Mouse (Mus musculus) heart, postnatal 14 days (tissue): ENCODE results near the gene P4ha1. TPM values are rescaled to one million over a fixed set of nuclear protein-coding genes. Genes with fewer than 3 reads are reported as not detected.
A peak's percentile ranks its signal among the peaks of the same experiment; 100 is the strongest.
"Not testable (repeated sequence)": the region's sequence is repeated elsewhere in the genome, so short reads cannot be mapped to it uniquely, and the experiment has no call there.

Experiments used
- DNase-seq, 2 experiments: peaks; one replicate each; pipeline ENCODE4 v3.0.0; 2021 to 2022
- intact Hi-C: fragments of 180-260 bp; cut with DNase I; formaldehyde crosslinking; loops from one replicate; pipeline ENCODE4 v1.15.1; 2025
- long read RNA-seq, 2 experiments: library from polyadenylated mRNA; stranded (forward); transcript quantifications; one replicate each; pipeline ENCODE4 v2.0.0; 2021
- total RNA-seq, 2 experiments: library from RNA; stranded (reverse); gene quantifications; 2 replicates each; pipeline ENCODE4 v1.2.3; 2021

Gene P4ha1
- total RNA-seq = 10 to 100 TPM; 24.5 to 34.7 TPM
- long read RNA-seq, experiment 1, full-length matches to known transcripts = 37 of 45 reads
- long read RNA-seq, experiment 1, partial matches to known transcripts = 5 of 45 reads
- long read RNA-seq, experiment 1, other reads (novel, unspliced or antisense) = 3 of 45 reads
- long read RNA-seq, experiment 2, full-length matches to known transcripts = 25 of 29 reads
- long read RNA-seq, experiment 2, partial matches to known transcripts = 1 of 29 reads
- long read RNA-seq, experiment 2, other reads (novel, unspliced or antisense) = 3 of 29 reads

- DNase-seq = peak; percentile 99 to 100
- intact Hi-C loops = no loop called here
These were observed at the start of gene P4ha1 for GRCm38 (mm10) chr10:59323100-59323487. Gene P4ha1 (plus strand): TSS chr10:59323296.

GRCm38 (mm10) chr10:59275745-59276144, 47.4 kb upstream of the P4ha1 start:
- intact Hi-C loops = loop anchor here (5.0 kb wide), 1 partner anchor 53 kb away; the partner anchor contains the start of genes Sept10 and Sowahc
- no peak for DNase-seq

GRCm38 (mm10) chr10:59277116-59277515, 46.0 kb upstream of the P4ha1 start:
- intact Hi-C loops = loop anchor here (5.0 kb wide), 1 partner anchor 55 kb away; the partner anchor contains the start of genes Sept10 and Sowahc
- no peak for DNase-seq

- DNase-seq = no peak
- intact Hi-C loops = loop anchor here (5.0 kb wide), 1 partner anchor 56 kb away; the partner anchor contains the start of genes Sept10 and Sowahc
These were observed 45.2 kb upstream of the P4ha1 start for GRCm38 (mm10) chr10:59277729-59278475.

- intact Hi-C loops = no loop called here
- DNase-seq = no peak
These were observed 39.9 kb upstream of the P4ha1 start for GRCm38 (mm10) chr10:59283164-59283563.

- no peak for DNase-seq
- intact Hi-C loops = no loop called here
These were observed 39.3 kb upstream of the P4ha1 start for GRCm38 (mm10) chr10:59283749-59284148.

GRCm38 (mm10) chr10:59285530-59285929, 37.6 kb upstream of the P4ha1 start:
- DNase-seq = peak in 1 of 2 experiments; percentile 24
- intact Hi-C loops = no loop called here

- no peak for DNase-seq
- intact Hi-C loops = no loop called here
These were observed 35.8 kb upstream of the P4ha1 start for GRCm38 (mm10) chr10:59287251-59287650.

GRCm38 (mm10) chr10:59287662-59288061, 35.4 kb upstream of the P4ha1 start:
- no peak for DNase-seq
- intact Hi-C loops = no loop called here

- intact Hi-C loops = no loop called here
These were observed 34.0 kb upstream of the P4ha1 start for GRCm38 (mm10) chr10:59289062-59289461.

GRCm38 (mm10) chr10:59291536-59291935, 31.6 kb upstream of the P4ha1 start:
- intact Hi-C loops = no loop called here
- no peak for DNase-seq

More at GRCm38 (mm10) chr10:59289062-59289461, 34.0 kb upstream of the P4ha1 start:
- no peak for DNase-seq

GRCm38 (mm10) chr10:59292079-59292478, 31.0 kb upstream of the P4ha1 start:
- intact Hi-C loops = loop anchor here (1.0 to 2.0 kb wide), 4 partner anchors 71 to 479 kb away; partner anchors contain the start of genes Sept10, Sh3rf3 and Sowahc
- no peak for DNase-seq

- DNase-seq = peak; percentile 73 to 80
- intact Hi-C loops = loop anchor here (1.0 to 2.0 kb wide), 4 partner anchors 72 to 480 kb away; partner anchors contain the start of genes Sept10, Sh3rf3 and Sowahc
These were observed 30.5 kb upstream of the P4ha1 start for GRCm38 (mm10) chr10:59292558-59292957.

GRCm38 (mm10) chr10:59295241-59295811, 27.8 kb upstream of the P4ha1 start:
- intact Hi-C loops = loop anchor here (1.0 kb wide), 2 partner anchors 64 to 569 kb away; no protein-coding TSS in a partner anchor
- DNase-seq = peak; percentile 75 to 76

- intact Hi-C loops = loop anchor here (2.0 kb wide), 1 partner anchor 59 kb away; no protein-coding TSS in a partner anchor
- DNase-seq = peak; percentile 80 to 89
These were observed 26.8 kb upstream of the P4ha1 start for GRCm38 (mm10) chr10:59296261-59296660.

- DNase-seq, intact Hi-C loops: not testable (repeated sequence)
These were observed 20.4 kb upstream of the P4ha1 start for GRCm38 (mm10) chr10:59302671-59303070.

GRCm38 (mm10) chr10:59308993-59309715, 13.9 kb upstream of the P4ha1 start:
- intact Hi-C loops = no loop called here
- DNase-seq = peak; percentile 41 to 62

GRCm38 (mm10) chr10:59310124-59310523, 13.0 kb upstream of the P4ha1 start:
- intact Hi-C loops = loop anchor here (2.0 kb wide), 1 partner anchor 49 kb away; no protein-coding TSS in a partner anchor
- DNase-seq = no peak

- intact Hi-C loops = loop anchor here (2.0 kb wide), 1 partner anchor 48 kb away; no protein-coding TSS in a partner anchor
- peak in 1 of 2 experiments; percentile 67 for DNase-seq
These were observed 12.2 kb upstream of the P4ha1 start for GRCm38 (mm10) chr10:59310691-59311457.
